Mouse (Mus musculus): Measurements from ENCODE around the gene Vwa7. TPM values are rescaled to one million over a fixed set of nuclear protein-coding genes. Genes with fewer than 3 reads are reported as not detected.
A peak's percentile ranks its signal among the peaks of the same experiment; 100 is the strongest.

The Vwa7 gene
- total and polyA plus RNA-seq, 3 experiments, result 9.8 to 10.4 TPM; not detected in 1

GRCm38 (mm10) chr17:35046681-35047455 is 30.5 kb downstream of the Vwa7 start, which contains the start of gene Msh5:
Gene Msh5, minus strand, starts transcription at chr17:35046745.
- peak; percentile 99 for DNase-seq (ENCODE audit: low read depth, low spot score)
- H3K27me3 ChIP-seq (ENCODE audit: control insufficient read depth in 1 of 2, insufficient read depth in 2 of 2, low read length in 2 of 2), result no peaks in the 10 kb centered on the region
- H3K9me3 ChIP-seq (replicated peaks; ENCODE audit: insufficient read depth, low read length), result no peaks in the 10 kb centered on the region
- peaks cover 7 to 39% of the 10 kb centered on the region in 2 experiments for H3K4me1 ChIP-seq (ENCODE audit: control insufficient read depth in 1 of 2, insufficient read depth in 2 of 2, low read length in 2 of 2)
- peaks cover 18% of the 10 kb centered on the region for H3K79me2 ChIP-seq (ENCODE audit: control insufficient read depth, insufficient read depth, low read length, poor library complexity)
- H3K36me3 ChIP-seq (ENCODE audit: control insufficient read depth in 1 of 2, insufficient read depth in 2 of 2, low read length in 2 of 2), result peaks cover 0 to 28% of the 10 kb centered on the region in 2 experiments; a peak in 2 of 4 replicates
- H3K4me3 ChIP-seq (ENCODE audit: control insufficient read depth in 1 of 2, insufficient read depth in 1 of 2, low read depth in 2 of 2, low read length in 2 of 2), result peak within 1 kb of the TSS; percentile 47 to 53
- H3K9ac ChIP-seq (ENCODE audit: control insufficient read depth, low read depth, low read length, poor library complexity, severe bottlenecking), result peak within 1 kb of the TSS; percentile 85
- H3K27ac ChIP-seq (ENCODE audit: control insufficient read depth, low read depth, low read length), result peak within 1 kb of the TSS; percentile 98
- no peak for TF ChIP-seq NELFE (IDR thresholded peaks at IDR 0.05; ENCODE audit: low read depth, low read length)
- no peak for TF ChIP-seq MAZ (IDR thresholded peaks at IDR 0.05; ENCODE audit: low read depth, low read length)
- TF ChIP-seq MYB (IDR thresholded peaks at IDR 0.05; ENCODE audit: low read depth, low read length), result no peak
- no peak for TF ChIP-seq POLR2AphosphoS2 (IDR thresholded peaks at IDR 0.05; ENCODE audit: low read length)
- TF ChIP-seq E2F4 (IDR thresholded peaks at IDR 0.05; ENCODE audit: borderline replicate concordance, low read depth, low read length), result peak; percentile 97; the same call in 1 of the 2 replicates
- TF ChIP-seq USF2 (IDR thresholded peaks at IDR 0.05; ENCODE audit: borderline replicate concordance in 1 of 2, insufficient read depth in 1 of 2, low read depth in 1 of 2, low read length in 2 of 2), result no peak
- TF ChIP-seq RAD21 (IDR thresholded peaks at IDR 0.05; ENCODE audit: low read depth, low read length), result no peak
- TF ChIP-seq USF1 (IDR thresholded peaks at IDR 0.05; ENCODE audit: low read depth, low read length), result no peak
- TF ChIP-seq MXI1 (IDR thresholded peaks at IDR 0.05; ENCODE audit: low read depth, low read length), result peak; percentile 34
- no peak for TF ChIP-seq ELF1 (IDR thresholded peaks at IDR 0.05; ENCODE audit: low read depth, low read length)
- TF ChIP-seq MAFK (IDR thresholded peaks at IDR 0.05; ENCODE audit: borderline replicate concordance, low read depth, low read length), result no peak
- no peak for TF ChIP-seq JUND (IDR thresholded peaks at IDR 0.05; ENCODE audit: low read depth, low read length)
- TF ChIP-seq UBTF (IDR thresholded peaks at IDR 0.05; ENCODE audit: borderline replicate concordance, insufficient read depth, low read depth, low read length), result no peak
- no peak for TF ChIP-seq MAX (IDR thresholded peaks at IDR 0.05; ENCODE audit: low read length)
- no peak for TF ChIP-seq SMC3 (IDR thresholded peaks at IDR 0.05; ENCODE audit: low read depth, low read length)
- TF ChIP-seq NRF1 (IDR thresholded peaks at IDR 0.05; ENCODE audit: insufficient read depth, low read depth, low read length, poor library complexity, severe bottlenecking), result 0 out of 2 replicates have a peak, but pooled peaks have one; percentile 13
- no peak; the same call in 1 of the 2 replicates for TF ChIP-seq ZNF384 (IDR thresholded peaks at IDR 0.05; ENCODE audit: low read depth, low read length)
- no peak for TF ChIP-seq ZKSCAN1 (IDR thresholded peaks at IDR 0.05; ENCODE audit: low read depth, low read length)
- TF ChIP-seq POLR2AphosphoS5 (IDR thresholded peaks at IDR 0.05; ENCODE audit: borderline replicate concordance, low read depth, low read length), result no peak
- no peak for TF ChIP-seq ZC3H11A (IDR thresholded peaks at IDR 0.05; ENCODE audit: low read depth, low read length)
- peak; percentile 64 for TF ChIP-seq SIN3A (IDR thresholded peaks at IDR 0.05; ENCODE audit: low read length)
- peak; percentile 46; the same call in 1 of the 2 replicates for TF ChIP-seq HCFC1 (IDR thresholded peaks at IDR 0.05; ENCODE audit: low read depth, low read length)
- peak; percentile 8; the same call in 1 of the 2 replicates for TF ChIP-seq TAL1 (IDR thresholded peaks at IDR 0.05; ENCODE audit: low read length)
- TF ChIP-seq KAT2A (conservative IDR thresholded peaks at IDR 0.05; ENCODE audit: low read depth, low read length), result no peak
- TF ChIP-seq BHLHE40 (IDR thresholded peaks at IDR 0.05; ENCODE audit: borderline replicate concordance, low read depth, low read length), result no peak
- no peak for TF ChIP-seq MEF2A (IDR thresholded peaks at IDR 0.05; ENCODE audit: extremely low read depth, insufficient replicate concordance, low read depth, low read length, poor library complexity, severe bottlenecking)
- TF ChIP-seq ETS1 (IDR thresholded peaks at IDR 0.05; ENCODE audit: low read depth, low read length), result peak; percentile 35; the same call in 1 of the 2 replicates
- TF ChIP-seq CHD1 (IDR thresholded peaks at IDR 0.05; ENCODE audit: low read depth, low read length), result no peak
- TF ChIP-seq TCF12 (IDR thresholded peaks at IDR 0.05; ENCODE audit: low read depth, low read length), result peak; percentile 24; the same call in 1 of the 2 replicates
- TF ChIP-seq GATA1 (IDR thresholded peaks at IDR 0.05; ENCODE audit: low read depth, low read length), result 0 out of 2 replicates have a peak, but pooled peaks have one; percentile 36
- peak; percentile 33 for TF ChIP-seq RCOR1 (IDR thresholded peaks at IDR 0.05; ENCODE audit: low read depth, low read length)
- no peak for TF ChIP-seq CTCF (IDR thresholded peaks at IDR 0.05 in 2 of 3, conservative IDR thresholded peaks at IDR 0.05 in 1 of 3; ENCODE audit: control insufficient read depth in 1 of 3, insufficient read depth in 1 of 3, low read depth in 2 of 3, low read length in 3 of 3, poor library complexity in 1 of 3, severe bottlenecking in 1 of 3)
- peak; percentile 47 to 53; a peak in 2 of 4 replicates for TF ChIP-seq EP300 (IDR thresholded peaks at IDR 0.05; ENCODE audit: low read depth in 1 of 2, low read length in 2 of 2)
- no peak for TF ChIP-seq CHD2 (IDR thresholded peaks at IDR 0.05; ENCODE audit: low read length)
- 0 out of 2 replicates have a peak, but pooled peaks have one; percentile 24 for TF ChIP-seq ZMIZ1 (IDR thresholded peaks at IDR 0.05; ENCODE audit: low read depth, low read length)

All from MEL (cell line).